Mouse (Mus musculus) heart, postnatal 10 days (tissue): ENCODE data around the gene Pdxk. TPM values are rescaled to one million over a fixed set of nuclear protein-coding genes. Genes with fewer than 3 reads are reported as not detected.
A peak's percentile ranks its signal among the peaks of the same experiment; 100 is the strongest.
"Not testable (repeated sequence)": the region's sequence is repeated elsewhere in the genome, so short reads cannot be mapped to it uniquely, and the experiment has no call there.

Experiments
- DNase-seq, 2 experiments: peaks; one replicate each; pipeline ENCODE4 v3.0.0; 2021
- intact Hi-C: fragments of 180-260 bp; cut with DNase I; formaldehyde crosslinking; loops from one replicate; pipeline ENCODE4 v1.15.1; 2025
- total RNA-seq, 2 experiments: library from RNA; stranded (reverse); gene quantifications; 2 replicates each; pipeline ENCODE4 v1.2.3; 2021

Pdxk gene
- 10 to 100 TPM in 1 of 2 experiments, 1 to 10 TPM in 1; 9.4 to 10.0 TPM for total RNA-seq

DNA sequence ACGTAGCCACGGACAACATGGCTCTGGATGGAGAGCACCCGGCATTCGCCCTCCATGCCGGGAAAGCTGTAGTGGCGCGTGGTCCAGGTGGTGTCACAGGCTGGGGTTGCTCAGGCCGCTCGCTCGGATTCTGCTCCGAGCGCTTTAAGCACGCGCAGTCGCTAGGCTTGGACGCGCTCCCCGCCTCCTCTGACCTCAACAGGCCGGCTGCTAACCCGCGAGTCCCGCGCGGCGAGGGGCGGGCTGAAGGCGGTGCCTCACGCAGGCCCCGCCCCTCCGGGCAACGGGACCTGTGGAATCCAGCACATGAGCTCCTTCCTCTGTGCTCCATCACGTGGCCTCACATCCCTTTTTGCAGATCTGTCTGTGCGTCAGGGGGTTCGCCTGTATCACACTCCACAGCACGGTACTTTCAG is at the start of gene Pdxk:
Pdxk (minus strand) TSS at position 184 of the 416 bp plus-strand sequence.
- peak; percentile 94 to 96 for DNase-seq
- intact Hi-C loops: no loop called here

DNA sequence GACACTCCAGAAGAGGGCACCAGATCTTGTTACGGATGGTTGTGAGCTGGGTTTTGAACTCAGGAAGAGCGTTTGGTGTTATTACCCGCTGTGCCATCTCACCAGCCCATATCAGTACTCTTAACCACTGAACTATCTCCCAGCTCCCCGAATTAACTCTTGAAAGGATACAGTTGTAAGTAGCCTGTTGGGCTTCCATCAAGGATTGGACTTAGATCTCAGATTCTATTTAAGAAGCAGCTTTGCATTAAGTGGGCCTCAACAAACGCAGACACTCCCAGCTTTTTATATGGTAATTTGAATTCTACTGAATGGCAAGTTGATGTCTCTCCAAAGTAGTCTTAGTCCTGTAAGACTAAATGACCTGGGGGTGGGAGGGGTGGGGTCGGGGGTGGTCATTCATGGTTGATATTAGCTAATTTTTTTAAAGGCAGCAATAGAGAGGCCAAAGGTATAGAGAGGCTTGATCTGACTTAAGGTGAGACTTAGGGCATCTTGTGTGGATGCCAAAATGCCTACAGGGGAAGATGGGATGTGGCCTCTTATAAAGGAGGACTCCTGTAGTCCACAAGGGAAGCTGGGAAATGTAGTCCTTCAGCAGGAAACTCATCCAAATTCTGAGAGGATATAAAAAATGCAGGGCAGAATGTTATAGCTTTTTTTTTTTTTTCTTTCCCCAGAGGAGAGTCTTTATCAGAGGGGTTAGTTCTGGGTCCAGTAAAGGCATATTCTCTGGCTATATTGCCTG is 38.4 kb upstream of the Pdxk start:
- no peak for DNase-seq

DNA sequence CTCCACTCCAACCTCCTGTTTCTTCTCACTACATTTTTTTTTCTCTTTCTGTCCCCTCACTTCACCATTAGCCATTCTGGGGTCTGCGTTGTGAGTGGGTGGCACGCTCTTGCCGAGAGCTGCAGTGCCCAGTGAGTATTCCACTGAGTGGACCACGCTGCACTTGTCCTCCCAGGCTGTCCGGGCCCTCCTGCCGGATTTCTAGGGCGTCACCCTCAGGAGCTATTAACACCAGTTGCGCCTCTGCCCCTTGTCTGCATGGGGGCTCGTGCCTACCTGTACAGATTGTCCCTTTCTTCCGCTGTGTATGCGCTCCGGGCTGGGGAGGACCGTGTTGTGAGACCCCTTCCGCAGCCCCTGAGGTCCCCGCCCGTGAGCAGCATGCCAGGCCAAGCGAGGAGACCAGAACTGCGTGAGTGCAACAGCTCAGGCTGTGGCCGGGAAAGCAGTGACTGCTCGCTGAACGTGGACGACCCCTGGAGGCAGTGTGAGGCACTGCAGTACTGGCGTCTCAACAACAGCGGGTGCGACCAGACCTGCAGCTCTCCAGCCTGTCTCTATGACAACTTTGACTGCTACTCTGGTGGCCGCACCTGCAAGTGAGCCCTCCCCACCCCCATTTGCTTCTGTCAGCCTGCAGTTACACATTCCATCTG is 22.8 kb upstream of the Pdxk start:
- DNase-seq: peak; percentile 86 to 90
- intact Hi-C loops: loop anchor here (2.0 kb wide), 1 partner anchor 47 kb away; no protein-coding TSS in a partner anchor

More for the DNA sequence above, 38.4 kb upstream of the Pdxk start:
- intact Hi-C loops: no loop called here

DNA sequence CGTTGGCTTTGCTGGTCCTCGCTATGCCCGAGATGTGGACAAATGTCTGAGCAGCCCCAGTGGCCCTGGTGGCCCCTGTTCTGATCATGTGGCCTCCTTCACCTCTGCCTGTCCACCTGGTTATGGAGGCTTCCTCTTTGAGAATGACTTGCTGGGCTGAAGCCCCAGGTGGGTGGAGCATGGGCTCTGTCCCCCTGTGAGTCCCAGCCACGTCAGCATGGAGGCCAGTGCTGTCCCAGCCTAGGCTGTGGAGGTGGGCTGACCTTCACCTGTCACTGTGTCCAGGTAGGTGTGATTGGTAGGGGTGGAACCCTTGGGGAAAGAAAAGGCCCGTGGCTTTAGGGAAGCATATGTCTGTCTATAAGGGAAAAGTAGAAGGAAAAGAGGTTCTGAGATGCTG is 22.1 kb upstream of the Pdxk start:
- intact Hi-C loops: loop anchor here (2.0 kb wide), 1 partner anchor 46 kb away; no protein-coding TSS in a partner anchor
- no peak for DNase-seq

DNA sequence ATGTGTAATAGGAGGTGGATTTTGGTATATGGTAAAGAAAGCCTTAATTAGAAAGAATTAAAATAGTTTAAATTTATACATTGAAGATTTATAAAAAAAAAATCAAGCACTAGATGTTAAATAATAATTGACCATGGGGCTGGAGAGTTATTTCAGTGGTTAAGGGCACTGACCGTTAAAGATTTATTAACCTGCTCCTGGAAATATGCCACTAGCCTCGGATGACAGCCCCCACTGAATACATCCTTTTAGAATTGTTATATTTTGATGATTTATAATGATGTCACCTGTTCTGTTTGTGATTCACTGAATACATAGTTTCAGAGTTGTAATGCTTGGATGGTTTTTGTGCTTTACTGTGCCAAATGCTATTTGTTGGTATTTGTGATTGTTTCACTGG is 20.6 kb upstream of the Pdxk start:
- intact Hi-C loops, DNase-seq: not testable (repeated sequence)

DNA sequence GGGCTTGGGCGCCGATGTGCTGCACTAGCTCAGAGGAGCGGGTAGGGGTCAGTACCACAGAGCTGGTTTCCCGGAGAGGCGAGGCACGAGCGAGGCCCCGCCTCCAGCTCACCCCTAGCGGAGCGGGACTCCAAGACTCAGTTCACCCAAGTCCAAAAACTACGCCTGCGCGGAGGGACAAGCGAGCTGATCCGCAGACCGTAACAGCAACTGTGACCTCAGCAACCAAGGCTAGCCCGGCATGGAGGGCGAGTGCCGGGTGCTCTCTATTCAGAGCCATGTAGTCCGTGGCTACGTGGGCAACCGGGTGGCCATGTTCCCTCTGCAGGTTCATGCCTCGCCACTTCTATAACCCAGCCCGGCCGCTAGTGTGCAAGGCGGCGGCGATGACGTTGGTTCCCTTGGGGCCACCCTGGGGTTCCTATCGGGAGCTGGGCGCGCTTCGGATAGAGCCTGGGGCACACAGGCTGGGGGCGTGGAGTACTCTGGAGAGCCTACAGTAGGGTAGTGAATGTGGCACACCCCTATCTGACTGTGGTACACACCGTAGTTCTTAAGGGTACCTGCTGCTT is 17.2 kb upstream of the Pdxk start:
- intact Hi-C loops: no loop called here
- DNase-seq: peak; percentile 34 to 46

DNA sequence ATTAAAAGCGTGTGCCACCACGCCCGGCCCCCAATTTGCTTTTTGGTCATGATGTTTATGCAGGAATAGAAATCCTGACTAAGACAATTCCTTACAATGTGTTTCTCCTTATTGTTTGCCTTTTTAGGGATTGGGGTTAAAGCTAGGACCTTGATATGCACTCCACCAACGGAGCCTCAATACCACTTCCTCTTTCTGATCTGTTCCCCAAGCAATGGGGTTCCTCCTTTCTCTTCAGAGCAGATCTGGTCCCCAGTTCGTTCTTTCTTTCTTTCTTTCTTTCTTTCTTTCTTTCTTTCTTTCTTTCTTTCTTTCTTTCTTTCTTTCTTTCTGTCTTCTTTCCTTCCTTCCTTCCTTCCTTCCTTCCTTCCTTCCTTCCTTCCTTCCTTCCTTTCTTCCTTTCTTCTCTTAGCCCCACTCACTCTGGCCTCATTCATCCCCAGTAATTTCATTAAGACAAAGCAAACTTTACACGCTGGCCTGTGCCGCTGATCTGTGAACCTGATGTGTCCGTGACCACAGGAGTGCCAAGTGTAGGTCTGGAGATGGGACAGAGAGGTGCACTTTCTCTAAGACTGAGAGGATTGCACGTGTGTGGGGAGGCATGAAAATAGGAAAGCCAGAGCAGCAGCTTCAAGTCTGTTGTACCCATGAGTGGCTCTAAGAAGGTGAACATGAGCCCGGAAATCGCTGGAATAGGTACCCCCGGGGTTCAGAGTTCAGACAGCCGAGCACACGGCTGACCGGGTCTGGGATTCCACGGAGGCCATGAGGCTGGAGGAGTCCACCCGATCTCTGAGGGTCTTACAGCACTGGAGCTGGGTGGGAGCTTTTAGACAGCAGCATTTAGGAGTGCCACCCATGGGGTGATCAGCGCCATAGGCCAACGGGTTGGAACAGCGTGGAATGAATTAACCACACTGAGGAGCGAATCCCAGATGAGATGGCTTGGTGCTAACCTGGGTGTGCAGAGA is 16.5 kb upstream of the Pdxk start:
- intact Hi-C loops: no loop called here
- no peak for DNase-seq

DNA sequence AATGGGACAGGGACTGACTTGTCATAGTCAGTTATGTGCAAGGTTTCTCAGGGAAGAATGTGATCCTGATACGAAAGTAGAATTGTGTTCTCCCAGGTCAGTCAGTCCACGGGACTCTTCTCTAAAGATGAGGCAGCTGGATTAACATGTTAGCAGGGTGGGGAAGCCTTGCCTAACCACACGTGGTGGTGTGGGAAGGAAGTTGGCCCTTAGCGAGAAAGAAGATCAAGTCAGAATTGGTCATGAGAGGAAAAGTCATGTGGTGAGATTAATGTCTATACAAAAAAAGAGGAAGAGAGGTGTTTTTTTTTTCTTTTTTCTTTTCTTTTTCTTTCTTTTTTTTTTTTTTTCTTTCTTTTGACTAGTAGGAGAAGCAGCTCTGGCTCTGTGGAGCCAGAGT is 12.0 kb upstream of the Pdxk start:
- no peak for DNase-seq
- intact Hi-C loops: no loop called here

DNA sequence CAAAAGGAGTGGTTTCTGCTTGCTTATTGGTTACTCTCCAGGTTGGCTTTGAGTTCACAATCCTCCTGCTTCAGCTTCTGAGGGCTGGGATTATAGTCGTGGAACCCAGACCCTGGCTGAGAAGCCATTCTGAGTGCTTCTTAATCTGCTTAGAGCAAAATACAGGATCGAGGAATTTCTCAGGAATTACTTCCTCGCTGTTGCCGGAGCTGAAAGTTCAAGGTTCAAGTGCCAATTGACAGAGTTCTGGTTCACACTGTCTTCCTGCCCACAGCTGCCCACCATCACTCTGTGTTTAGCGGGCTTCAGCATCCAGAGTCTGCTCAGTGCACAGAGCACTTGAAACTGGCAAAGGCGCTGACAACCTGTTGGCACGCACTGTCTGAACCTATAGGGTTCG is 10.0 kb upstream of the Pdxk start:
- intact Hi-C loops: no loop called here
- DNase-seq: no peak

DNA sequence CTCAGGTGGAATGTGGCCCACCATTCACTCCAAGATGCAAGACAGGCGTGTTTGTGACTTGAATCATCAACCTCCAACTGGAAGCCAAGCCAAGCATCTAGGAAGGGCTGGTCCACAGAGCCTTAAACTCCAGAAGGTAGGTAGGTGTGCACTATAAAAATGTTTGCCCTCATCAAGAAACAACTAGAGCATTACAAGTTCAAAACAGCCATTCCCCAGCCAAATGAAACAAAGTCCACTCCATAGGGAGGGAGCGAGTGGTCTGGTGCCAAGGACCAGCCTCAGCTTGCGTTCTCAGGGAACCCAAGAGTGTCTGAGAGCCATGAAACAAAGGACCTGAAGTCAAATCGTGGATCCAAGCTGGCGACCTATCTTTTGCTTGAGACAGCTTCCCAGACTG is 8.7 kb upstream of the Pdxk start:
- no peak for DNase-seq
- intact Hi-C loops: no loop called here

DNA sequence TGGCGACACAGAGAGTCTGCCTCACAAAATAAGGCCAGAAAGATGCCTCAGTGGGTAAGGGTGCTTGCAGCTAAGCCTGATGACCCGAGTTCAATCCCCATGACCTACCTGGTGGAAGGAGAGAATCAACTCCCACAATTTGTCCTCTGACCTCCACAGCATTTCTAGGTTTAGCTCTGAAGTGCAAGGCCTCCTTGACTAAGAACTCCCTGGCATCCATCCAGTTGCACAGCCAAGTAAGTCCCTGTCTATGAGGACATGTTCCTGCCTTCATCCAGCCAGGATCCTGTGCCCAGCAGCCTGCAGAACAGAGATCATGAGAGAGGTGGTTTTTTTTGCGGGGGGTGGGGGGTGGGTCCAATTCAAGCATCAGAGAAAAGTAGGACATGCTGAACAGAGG is 7.3 kb upstream of the Pdxk start:
- no peak for DNase-seq
- intact Hi-C loops: no loop called here

DNA sequence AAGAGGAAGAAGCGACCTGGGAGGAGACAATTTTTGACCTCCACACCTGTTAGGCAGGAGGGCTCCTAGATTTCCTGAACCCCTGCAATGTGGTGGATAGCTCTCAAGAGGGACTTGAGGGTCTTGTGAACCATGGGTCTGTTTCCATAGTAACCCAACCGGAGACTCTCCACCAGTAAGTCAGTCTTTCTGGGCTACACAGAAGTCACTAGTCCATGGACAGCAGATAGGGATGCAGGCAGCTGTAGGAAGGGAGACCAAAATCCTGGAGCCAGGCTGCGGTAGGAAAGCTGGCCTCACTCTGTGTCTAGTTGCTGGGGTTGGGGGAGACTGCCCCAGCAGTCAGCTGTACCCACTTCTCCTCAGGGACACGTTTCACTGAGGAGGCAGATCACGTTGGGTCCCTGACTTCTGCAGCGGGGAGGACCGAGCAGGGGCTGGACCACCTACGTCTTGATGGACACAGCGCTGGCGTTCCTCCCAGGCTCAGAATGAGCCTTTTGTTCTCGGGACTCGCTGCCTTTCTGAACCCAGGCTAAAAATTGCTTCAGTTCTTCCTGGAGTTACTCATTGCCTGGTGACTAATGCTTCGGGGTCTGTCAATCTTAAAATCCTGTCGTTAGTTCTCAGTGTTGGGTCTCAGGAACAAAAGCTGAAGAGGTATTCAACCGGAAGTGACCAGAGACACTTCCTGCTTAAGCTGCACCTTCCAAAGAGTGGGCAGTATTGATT is 6.0 kb upstream of the Pdxk start:
- intact Hi-C loops: no loop called here

DNA sequence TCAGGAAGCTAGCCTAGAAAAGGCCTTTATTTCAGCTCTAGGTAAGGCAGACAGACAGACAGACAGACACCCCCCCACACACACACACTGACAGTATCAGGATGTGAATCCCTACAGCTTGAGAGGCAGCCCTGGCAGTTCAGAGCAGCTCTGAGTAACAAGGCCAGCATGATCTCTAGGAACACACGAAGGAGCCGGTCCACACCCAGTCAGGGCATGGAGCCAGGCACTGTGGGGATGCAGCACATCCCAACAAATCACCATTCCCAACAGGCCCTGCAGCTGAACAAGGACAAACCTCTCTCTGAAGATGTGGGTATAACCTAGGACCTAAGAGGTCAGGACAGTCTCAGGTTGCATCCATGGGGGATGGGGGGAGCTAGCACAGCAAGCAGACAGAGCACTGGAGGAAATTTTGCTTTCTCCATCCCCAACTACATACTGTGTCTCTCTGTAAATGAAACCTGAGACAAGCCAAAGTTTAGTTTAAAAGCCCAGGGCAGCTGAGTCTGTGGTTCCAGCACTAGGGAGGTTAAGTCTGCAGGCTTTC is 3.1 kb upstream of the Pdxk start:
- peak; percentile 39 to 55 for DNase-seq
- intact Hi-C loops: no loop called here

More for the DNA sequence above, 6.0 kb upstream of the Pdxk start:
- DNase-seq: peak; percentile 35 to 56

DNA sequence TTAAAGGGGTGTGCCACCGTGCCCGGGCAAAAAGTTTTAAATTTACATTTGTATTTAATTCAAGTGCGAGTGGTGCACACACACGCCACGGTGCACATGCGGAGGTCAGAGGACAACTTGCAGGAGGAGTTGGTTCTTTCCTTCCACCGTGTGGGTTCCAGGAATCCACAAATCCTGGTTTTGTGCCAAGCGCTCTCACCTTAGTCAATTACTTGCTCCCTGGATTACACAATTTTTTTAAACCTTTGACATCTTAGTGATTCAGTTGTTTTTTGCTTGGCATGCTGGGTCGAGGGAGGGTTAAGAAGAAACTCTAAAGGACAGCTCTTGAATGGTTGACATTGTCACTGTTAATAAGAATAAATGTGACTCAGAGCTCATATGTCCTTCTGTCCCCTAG is 1.9 kb upstream of the Pdxk start:
- DNase-seq: no peak
- intact Hi-C loops: no loop called here

DNA sequence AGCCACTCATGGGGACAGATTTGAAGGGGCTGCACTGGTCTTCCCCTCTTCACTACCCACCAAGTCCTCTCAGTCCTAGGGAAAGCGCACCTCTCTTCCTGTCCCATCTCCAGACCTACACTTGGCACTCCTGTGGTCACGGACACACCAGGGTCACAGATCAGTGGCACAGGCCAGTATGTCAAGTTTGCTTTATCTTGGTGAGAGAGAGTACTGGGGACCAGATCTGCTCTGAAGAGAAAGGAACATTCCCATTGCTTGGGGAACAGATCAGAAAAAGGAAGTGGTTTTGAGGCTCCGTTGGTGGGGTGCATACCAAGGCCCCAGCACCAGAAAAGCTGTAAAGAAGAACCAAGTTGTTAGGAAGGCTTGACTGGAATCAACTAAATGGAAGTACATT is 697 bp upstream of the Pdxk start:
- DNase-seq: peak in 1 of 2 experiments; percentile 21
- intact Hi-C loops: no loop called here

DNA sequence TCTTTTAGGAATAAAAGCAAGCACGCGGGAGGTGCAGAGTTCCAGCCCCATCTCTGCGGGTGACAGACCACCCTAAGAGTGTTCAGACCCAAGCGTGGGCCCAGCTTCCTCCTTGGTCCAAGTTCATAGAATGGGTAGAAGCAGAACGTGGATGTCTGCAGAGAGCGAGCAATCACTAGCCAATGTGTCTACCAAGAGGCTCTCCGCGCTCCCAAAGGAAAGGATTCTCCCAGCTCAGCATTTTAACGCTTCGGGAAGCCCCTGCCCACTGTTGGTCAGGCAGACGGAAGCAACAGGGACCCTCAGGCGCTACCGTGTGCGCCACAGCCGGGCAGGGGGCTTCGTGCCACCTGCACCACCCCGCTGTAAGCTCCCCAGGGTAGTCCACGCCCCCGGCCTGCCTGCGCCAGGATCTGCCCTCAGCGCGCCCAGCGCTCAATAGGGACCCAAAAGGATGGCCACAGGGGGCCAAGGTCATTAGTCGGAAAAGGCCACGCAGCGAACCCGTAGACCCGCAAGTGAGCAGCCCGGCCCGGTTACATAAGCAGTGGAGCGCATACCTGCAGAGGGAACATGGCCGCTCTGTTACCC is 479 bp downstream of the Pdxk start:
- intact Hi-C loops: no loop called here

DNA sequence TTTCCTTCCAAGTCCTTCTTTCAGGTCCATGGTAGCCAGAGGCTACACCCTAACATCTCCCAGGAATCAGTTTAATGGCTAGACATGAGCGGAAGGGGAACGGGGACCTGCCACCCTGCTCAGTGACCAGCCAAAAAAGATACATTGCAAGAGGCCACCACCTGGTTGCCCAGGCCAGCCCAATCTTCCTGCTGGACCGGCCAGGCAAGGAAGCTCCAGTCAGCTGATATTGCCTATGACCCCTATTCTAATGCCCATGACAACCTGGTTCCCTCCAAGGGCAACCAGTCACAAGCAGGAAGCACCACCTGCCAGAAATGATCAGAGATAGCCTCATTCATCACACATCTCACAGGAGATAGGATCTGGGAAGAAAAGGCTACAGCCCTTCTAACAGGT is 1.0 kb downstream of the Pdxk start:
- intact Hi-C loops: no loop called here
- peak in 1 of 2 experiments; percentile 19 for DNase-seq

More for the DNA sequence above, 479 bp downstream of the Pdxk start:
- DNase-seq: no peak

DNA sequence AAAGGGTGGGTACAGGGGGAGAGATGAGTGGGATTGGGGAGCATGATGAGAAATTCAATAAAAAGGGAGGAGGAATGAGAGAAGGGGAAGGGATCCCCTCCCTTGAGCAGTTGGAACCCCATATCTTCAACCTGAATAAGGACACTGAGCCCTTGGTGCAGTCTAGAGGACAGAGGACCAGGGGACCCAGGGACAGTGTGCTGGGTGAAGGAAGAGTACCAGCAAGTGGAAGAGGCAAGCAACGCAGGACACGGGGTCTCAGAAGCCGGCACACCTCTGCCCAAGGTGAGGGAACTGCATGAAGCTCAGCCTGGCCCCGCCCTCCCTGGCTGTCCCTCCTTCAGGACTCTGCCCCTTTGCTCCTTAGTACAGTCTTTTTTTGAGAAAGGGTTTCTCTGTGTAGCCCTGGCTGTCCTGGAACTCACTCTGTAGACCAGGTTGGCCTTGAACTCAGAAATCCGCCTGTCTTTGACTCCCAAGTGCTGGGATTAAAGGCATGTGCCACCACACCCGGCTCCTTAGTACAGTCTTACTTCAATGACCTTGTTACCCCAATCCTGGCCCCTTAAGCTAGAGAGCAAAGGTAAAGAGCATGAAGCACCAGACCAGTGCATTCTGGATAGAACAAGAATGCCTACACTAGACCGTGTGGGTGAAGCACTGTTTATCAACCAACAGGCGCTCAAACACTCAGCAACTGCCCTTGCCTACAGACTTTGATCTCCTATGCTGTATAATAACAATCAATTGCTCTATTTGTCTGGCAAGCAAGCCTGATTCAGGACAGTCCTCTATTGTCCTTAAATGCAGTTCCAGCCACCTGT is 1.6 kb downstream of the Pdxk start:
- no peak for DNase-seq
- intact Hi-C loops: no loop called here
